Mouse (Mus musculus) E14TG2a.4 (cell line): ENCODE results near the gene Rack1.

Experiments used
- H3K27me3 ChIP-seq: 2 replicates; pipeline ENCODE4 v1.6.1; 2014; ENCODE audit warnings: low read length, control low read depth; ENCODE audit not compliant: insufficient read depth
- H3K36me3 ChIP-seq: 2 replicates; pipeline ENCODE4 v1.6.1; 2014; ENCODE audit warnings: low read length, control low read depth; ENCODE audit not compliant: insufficient read depth
- H3K4me1 ChIP-seq: replicated peaks from 2 replicates; pipeline ENCODE4 v1.6.1; 2014; ENCODE audit warnings: low read depth, low read length, control low read depth
- H3K4me3 ChIP-seq: replicated peaks from 2 replicates; pipeline ENCODE4 v1.5.1; 2014; ENCODE audit warnings: mild to moderate bottlenecking, low read length
- H3K9me3 ChIP-seq: 2 replicates; pipeline ENCODE4 v1.6.1; 2014; ENCODE audit warnings: low read length, control low read depth
- CTCF ChIP-seq: conservative IDR thresholded peaks from 2 replicates; pipeline ENCODE4 v1.5.1; 2014; ENCODE audit warnings: low read length
- NANOG ChIP-seq: IDR thresholded peaks from 2 replicates; pipeline ENCODE4 v1.6.1; 2014; ENCODE audit warnings: borderline replicate concordance, low read length, mixed read lengths
- POU5F1 ChIP-seq: IDR thresholded peaks from 2 replicates; pipeline ENCODE4 v1.6.1; 2014; ENCODE audit warnings: low read length, borderline replicate concordance

The Rack1 gene

DNA sequence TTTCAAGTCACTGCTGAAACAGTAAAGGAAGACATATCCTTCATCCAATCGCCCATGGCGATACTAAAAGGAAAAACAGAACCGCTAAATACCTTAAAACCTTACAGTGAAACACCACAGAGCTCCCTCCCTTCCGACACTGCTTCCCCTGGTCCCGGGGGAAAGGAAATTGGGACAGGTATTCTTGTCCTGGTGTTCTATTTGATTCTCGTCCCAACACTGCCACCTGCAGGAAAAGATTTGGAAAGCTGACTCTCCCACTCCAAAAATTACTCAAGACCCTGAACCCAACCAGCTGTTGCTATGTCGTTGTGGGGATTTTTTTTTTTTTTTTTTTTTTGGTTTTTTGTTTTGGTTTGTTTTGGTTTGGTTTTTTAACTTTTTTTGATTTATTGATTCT, 24.6 kb upstream of the Rack1 start:
- Histone ChIP-seq H3K36me3 (no peaks in the 10 kb centered on the region), H3K27me3 (no peaks in the 10 kb centered on the region), H3K9me3 (no peaks in the 10 kb centered on the region), H3K4me1 (peaks cover 26% of the 10 kb centered on the region), H3K4me3 (no peak overlapping the region)
- TF ChIP-seq POU5F1 (no peak), CTCF (peak; percentile 53)

DNA sequence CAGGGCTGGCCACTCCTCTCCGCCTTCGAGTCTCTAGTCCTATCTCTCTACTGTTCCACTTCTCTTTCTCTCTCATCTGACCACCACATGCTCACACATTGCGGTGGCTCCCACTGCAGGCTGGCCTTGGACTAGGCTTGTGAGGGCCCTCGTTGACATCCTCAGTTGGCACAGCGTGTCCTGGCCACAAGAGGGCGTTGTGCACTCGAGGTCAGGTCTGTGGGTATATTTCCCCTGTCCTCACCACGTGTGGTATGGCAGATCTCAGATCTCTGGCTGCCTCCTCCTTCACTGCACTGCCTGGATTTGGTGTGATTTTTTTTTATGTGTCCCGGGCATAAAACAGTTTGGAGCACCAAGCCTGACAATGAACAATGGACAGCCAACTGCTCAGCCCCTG, 23.5 kb upstream of the Rack1 start:
- no peaks in the 10 kb centered on the region for H3K36me3 ChIP-seq
- H3K4me1 ChIP-seq = peaks cover 33% of the 10 kb centered on the region
- no peak overlapping the region for H3K4me3 ChIP-seq
- H3K9me3 ChIP-seq = no peaks in the 10 kb centered on the region
- no peaks in the 10 kb centered on the region for H3K27me3 ChIP-seq
- no peak for TF ChIP-seq POU5F1
- TF ChIP-seq CTCF = peak; percentile 69

DNA sequence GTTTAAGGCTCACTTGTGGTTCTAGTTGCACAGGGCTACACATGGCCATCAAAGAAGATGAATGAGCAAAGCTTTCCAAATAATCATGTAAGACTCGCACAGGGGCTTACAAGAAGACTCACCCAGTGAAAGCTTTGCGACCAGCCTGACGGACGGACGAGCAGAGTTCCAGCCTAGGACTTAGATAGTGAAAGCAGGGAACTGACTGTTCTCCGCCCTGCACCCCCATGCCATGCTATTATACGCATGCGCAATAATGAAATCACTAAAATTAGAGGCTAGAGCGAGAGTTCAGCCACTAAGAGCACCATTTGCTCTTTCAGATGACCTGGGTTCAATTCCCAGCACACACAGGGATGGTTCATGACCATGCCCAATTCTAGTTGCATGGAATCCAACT, 22.8 kb upstream of the Rack1 start:
- H3K4me3 ChIP-seq = no peak overlapping the region
- H3K4me1 ChIP-seq = peaks cover 33% of the 10 kb centered on the region
- no peaks in the 10 kb centered on the region for H3K9me3 ChIP-seq
- TF ChIP-seq CTCF = no peak
- no peak for TF ChIP-seq POU5F1
- TF ChIP-seq NANOG = no peak
- H3K36me3 ChIP-seq = no peaks in the 10 kb centered on the region
- no peaks in the 10 kb centered on the region for H3K27me3 ChIP-seq

DNA sequence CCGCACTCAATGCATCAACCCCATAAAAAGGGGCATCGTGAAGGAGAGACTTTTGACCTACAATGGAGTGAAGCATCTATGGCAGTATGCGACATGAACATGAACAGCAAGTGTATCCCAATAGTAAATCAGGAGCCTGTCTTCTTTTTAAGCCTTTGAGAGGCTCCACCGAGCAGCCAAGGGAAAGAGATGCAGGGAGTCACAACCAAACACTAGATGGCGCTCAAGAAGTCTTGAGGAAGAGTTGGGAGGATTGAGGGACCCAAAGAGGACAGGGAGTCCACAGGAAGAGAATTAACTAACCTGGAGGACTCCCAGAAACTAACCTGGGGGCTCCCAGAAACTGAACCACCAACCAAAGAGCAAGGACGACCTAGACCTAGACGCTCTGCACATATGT, 20.7 kb upstream of the Rack1 start:
- H3K27me3 ChIP-seq = no peaks in the 10 kb centered on the region
- H3K4me1 ChIP-seq = peaks cover 42% of the 10 kb centered on the region
- peak overlapping the region; percentile 73 for H3K4me3 ChIP-seq
- TF ChIP-seq CTCF (peak; percentile 81), NANOG (no peak), POU5F1 (no peak)
- H3K36me3 ChIP-seq = no peaks in the 10 kb centered on the region
- no peaks in the 10 kb centered on the region for H3K9me3 ChIP-seq

DNA sequence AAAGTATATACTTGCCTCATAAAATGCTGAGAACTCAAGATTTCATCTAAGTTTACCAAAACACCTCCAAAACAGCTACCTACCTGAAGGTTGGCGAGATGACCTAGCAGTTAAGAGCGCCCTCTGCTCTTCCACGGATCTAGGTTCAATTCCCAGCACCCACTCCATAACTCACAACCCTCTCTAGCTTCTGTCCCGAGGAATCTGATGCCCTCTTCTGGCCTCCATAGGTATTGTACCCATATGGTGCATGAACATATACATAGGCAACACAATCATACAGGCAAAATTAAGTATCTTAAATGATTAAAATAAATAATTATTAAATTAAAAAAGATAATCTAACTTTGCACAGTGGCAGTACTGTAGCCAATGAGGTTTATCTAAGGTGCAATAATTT, 17.9 kb upstream of the Rack1 start:
- Histone ChIP-seq H3K27me3 (no peaks in the 10 kb centered on the region), H3K9me3 (peaks cover 7% of the 10 kb centered on the region; the same call in 1 of the 2 replicates), H3K4me3 (no peak overlapping the region), H3K4me1 (peaks cover 31% of the 10 kb centered on the region), H3K36me3 (no peaks in the 10 kb centered on the region)
- TF ChIP-seq CTCF (peak; percentile 59), NANOG (no peak)

DNA sequence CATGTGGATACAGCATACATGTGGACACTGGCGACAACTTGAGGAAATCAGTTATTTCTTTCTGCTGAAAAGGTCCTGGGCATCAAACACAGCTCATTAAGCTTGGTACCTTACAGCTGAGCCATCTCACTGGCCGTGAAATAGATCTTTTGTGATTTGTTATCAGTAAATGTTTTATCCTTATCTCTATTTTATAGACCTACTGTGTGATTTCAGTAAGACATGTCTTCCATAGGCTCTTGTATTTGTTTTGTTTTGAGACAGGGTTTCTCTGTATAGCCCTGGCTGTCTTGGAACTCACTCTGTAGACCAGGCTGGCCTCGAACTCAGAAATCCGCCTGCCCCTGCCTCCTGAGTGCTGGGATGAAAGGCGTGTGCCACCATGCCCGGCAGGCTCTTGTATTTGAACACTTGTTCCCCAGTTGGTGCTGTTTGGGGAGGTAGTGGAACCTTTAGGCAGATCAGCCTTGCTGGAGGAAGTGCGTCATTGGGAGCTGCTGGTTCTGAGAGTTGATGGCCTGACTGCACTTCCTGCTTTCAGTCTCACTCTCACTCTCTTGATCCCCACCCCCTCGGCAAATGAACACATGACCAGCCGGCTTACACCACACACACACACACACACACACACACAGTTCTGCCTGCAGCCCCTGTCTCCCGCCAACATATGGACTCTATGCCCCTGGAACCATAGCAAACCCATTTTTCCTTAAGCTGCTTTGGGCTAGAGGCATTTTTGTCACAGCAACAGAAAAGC, 12.5 kb upstream of the Rack1 start:
- H3K9me3 ChIP-seq = peaks cover 7% of the 10 kb centered on the region; the same call in 1 of the 2 replicates
- H3K36me3 ChIP-seq = peaks cover 3% of the 10 kb centered on the region; the same call in 1 of the 2 replicates
- H3K4me1 ChIP-seq = peaks cover 52% of the 10 kb centered on the region
- TF ChIP-seq CTCF (no peak), POU5F1 (no peak), NANOG (no peak)
- peak overlapping the region; percentile 69 for H3K4me3 ChIP-seq
- H3K27me3 ChIP-seq = no peaks in the 10 kb centered on the region

DNA sequence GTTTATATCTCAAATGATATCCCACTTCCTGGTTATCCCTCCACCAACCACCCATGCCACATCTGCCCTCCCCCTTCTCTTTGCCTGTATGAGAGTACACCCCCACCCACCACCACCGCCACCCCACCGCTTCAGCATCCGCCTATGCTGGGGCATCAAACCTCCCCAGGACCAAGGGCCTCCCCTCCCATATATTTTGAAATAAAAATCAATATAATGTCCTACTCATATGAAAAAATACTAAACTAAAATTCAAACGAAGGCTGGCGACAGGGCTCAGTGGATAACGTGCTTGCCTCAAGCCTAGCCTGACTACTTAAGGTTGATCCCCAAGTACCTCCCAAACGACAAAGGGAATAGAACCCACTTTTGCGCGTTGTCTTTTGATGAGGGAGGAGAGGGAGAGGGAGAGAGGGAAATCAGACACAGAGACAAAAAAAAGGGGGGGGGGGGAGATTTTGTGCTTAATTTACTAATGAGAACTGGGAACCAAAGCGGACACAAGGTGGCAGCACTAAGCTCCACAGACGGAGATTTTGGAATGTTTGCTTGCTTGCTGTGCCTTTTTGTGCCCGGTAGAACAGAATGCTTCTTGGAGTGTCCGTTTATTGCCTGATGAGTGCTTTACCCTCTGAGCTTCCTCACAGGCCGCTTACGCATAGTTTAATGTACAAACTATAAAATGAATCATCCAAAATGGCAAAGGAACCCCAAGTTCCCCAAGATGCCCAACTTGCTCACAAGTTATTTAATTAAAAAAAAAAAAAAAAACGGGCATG, 11.6 kb upstream of the Rack1 start:
- H3K36me3 ChIP-seq = peaks cover 12% of the 10 kb centered on the region
- no peak for TF ChIP-seq POU5F1
- TF ChIP-seq CTCF = peak; percentile 53

DNA sequence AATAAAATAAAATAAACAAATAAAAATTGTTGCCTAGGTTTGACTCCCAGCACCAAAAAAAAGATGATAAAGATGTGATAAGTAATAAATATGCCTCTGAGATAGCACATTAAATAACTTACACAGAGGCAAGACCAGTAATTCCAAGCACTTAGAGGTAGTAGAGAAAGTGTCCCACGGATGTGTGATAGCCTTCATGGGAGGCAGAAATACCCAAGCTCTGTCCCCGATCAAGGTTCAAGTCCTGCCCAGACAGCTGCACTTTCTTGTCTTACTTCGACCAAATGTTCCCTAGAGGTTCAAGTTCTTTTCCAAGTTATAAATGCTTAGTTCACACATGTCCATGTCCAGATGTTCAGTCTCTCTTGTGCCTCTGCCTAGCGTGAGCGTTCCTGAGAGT, 10.9 kb upstream of the Rack1 start:
- peaks cover 44% of the 10 kb centered on the region for H3K4me1 ChIP-seq
- peaks cover 17% of the 10 kb centered on the region for H3K36me3 ChIP-seq
- no peaks in the 10 kb centered on the region for H3K27me3 ChIP-seq
- no peak overlapping the region for H3K4me3 ChIP-seq
- H3K9me3 ChIP-seq = peaks cover 7% of the 10 kb centered on the region; the same call in 1 of the 2 replicates
- TF ChIP-seq POU5F1 = no peak
- no peak for TF ChIP-seq CTCF
- no peak for TF ChIP-seq NANOG

More for the DNA sequence above, 11.6 kb upstream of the Rack1 start:
- Histone ChIP-seq H3K27me3 (no peaks in the 10 kb centered on the region), H3K4me1 (peaks cover 45% of the 10 kb centered on the region), H3K9me3 (peaks cover 7% of the 10 kb centered on the region; the same call in 1 of the 2 replicates), H3K4me3 (peak overlapping the region; percentile 69)
